Mouse (Mus musculus): ENCODE results near the gene Ddx50. TPM values are rescaled to one million over a fixed set of nuclear protein-coding genes. Genes with fewer than 3 reads are reported as not detected.

Gene Ddx50
- total RNA-seq, 2 experiments from 2014 or later: 21.7 to 35.6 TPM

Other genes starting within 250 kb of the Ddx50 start
- gene Hkdc1, start 228.7 kb downstream of the Ddx50 start, total RNA-seq (2015; ENCODE audit: low replicate concordance): not detected in 2 replicates
- not detected in 2 replicates for gene Hkdc1, start 228.7 kb downstream of the Ddx50 start, total RNA-seq (2017; ENCODE audit: low replicate concordance)
- not detected in 2 replicates for gene 4930507D05Rik, start 201.7 kb downstream of the Ddx50 start, total RNA-seq (2015; ENCODE audit: low replicate concordance)
- gene 4930507D05Rik, start 201.7 kb downstream of the Ddx50 start, total RNA-seq (2017; ENCODE audit: low replicate concordance): not detected in 2 replicates
- gene Supv3l1, start 201.5 kb downstream of the Ddx50 start, total RNA-seq (2015; ENCODE audit: low replicate concordance): 16.2 and 37.7 TPM in 2 replicates
- 2.5 and 9.5 TPM in 2 replicates for gene Supv3l1, start 201.5 kb downstream of the Ddx50 start, total RNA-seq (2017; ENCODE audit: low replicate concordance)
- 33.5 and 37.3 TPM in 2 replicates for gene Vps26a, start 164.4 kb downstream of the Ddx50 start, total RNA-seq (2015; ENCODE audit: low replicate concordance)
- gene Vps26a, start 164.4 kb downstream of the Ddx50 start, total RNA-seq (2017; ENCODE audit: low replicate concordance): 29.4 and 48.0 TPM in 2 replicates
- 532 and 556 TPM in 2 replicates for gene Srgn, start 123.8 kb downstream of the Ddx50 start, total RNA-seq (2015; ENCODE audit: low replicate concordance)
- gene Srgn, start 123.8 kb downstream of the Ddx50 start, total RNA-seq (2017; ENCODE audit: low replicate concordance): 147 and 262 TPM in 2 replicates
- gene Kif1bp, start 72.8 kb downstream of the Ddx50 start, total RNA-seq (2015; ENCODE audit: low replicate concordance): 16.8 and 19.5 TPM in 2 replicates
- 14.0 and 16.4 TPM in 2 replicates for gene Kif1bp, start 72.8 kb downstream of the Ddx50 start, total RNA-seq (2017; ENCODE audit: low replicate concordance)
- gene Ddx21, start 48.9 kb downstream of the Ddx50 start, total RNA-seq (2015; ENCODE audit: low replicate concordance): 16.3 and 19.5 TPM in 2 replicates
- 21.0 and 33.6 TPM in 2 replicates for gene Ddx21, start 48.9 kb downstream of the Ddx50 start, total RNA-seq (2017; ENCODE audit: low replicate concordance)
- gene Stox1, start 74.9 kb upstream of the Ddx50 start, total RNA-seq (2015; ENCODE audit: low replicate concordance): not detected in 2 replicates
- not detected in 2 replicates for gene Stox1, start 74.9 kb upstream of the Ddx50 start, total RNA-seq (2017; ENCODE audit: low replicate concordance)
- gene Ccar1, start 141.1 kb upstream of the Ddx50 start, total RNA-seq (2015; ENCODE audit: low replicate concordance): 110 and 114 TPM in 2 replicates
- gene Ccar1, start 141.1 kb upstream of the Ddx50 start, total RNA-seq (2017; ENCODE audit: low replicate concordance): 126 and 172 TPM in 2 replicates